Mouse (Mus musculus): ENCODE measurements around the gene Dusp5.
A peak's percentile ranks its signal among the peaks of the same experiment; 100 is the strongest.
"Not testable (repeated sequence)": the region's sequence is repeated elsewhere in the genome, so short reads cannot be mapped to it uniquely, and the experiment has no call there.

The Dusp5 gene

DNA sequence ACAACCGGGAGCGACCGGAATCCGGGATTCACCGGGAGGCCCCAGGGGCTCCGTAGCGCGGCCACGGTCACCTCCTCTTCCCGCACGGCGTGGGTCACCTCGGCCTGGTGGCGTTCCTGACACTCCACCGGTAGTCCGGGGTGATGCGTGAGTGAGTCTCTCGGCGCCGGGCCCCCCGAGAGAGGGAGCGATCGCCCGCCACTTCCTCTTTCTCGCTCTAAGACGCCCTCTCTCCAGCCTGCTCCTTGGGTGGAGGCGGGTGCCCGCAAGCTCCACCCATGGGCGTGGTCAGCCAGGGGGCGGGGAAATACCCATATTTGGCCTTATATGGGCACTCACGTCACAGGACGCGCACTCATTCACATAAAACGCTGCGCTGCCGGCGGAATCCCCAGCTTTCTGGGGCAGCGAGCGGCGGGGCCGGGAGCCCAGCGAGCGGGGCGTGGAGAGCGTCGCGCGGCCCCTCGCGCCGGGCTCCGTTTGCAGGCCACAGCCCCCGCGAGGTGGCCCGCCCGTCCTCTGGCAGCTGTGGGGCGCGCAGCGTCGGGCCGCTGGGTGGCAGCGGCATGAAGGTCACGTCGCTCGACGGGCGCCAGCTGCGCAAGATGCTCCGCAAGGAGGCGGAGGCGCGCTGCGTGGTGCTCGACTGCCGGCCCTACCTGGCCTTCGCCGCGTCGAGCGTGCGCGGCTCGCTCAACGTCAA is at the start of gene Dusp5:
Gene Dusp5, plus strand, starts transcription at position 358 of the 703 bp plus-strand sequence.
- DNase-seq (ENCODE audit: low read depth, low spot score): peak; percentile 90

DNA sequence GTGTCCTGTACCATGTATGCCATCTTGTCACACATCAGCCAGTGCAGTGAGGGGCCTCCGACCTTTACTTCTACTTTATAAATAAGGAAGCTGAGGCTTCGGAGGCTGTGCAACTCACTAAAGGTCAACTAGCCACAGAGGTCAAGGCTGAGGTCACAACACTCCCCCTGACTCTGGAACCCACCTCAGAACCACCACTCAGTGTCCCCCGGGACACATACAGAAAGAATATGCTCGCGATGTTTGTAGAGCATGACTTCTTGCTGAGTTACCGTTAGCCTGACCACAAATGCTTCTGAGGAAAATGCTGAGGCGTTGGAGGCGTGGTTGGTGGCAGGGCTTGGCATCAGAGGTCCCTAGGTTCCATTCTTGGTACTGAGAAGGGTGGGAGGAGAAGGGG is 49.3 kb upstream of the Dusp5 start:
- DNase-seq (ENCODE audit: low read depth, low spot score): no peak

- DNase-seq (ENCODE audit: low read depth, low spot score): no peak
Measured at GRCm38 (mm10) chr19:53482093-53482492, 46.8 kb upstream of the Dusp5 start.

- DNase-seq (ENCODE audit: low read depth, low spot score): no peak
Measured at GRCm38 (mm10) chr19:53482527-53482926, 46.4 kb upstream of the Dusp5 start.

DNA sequence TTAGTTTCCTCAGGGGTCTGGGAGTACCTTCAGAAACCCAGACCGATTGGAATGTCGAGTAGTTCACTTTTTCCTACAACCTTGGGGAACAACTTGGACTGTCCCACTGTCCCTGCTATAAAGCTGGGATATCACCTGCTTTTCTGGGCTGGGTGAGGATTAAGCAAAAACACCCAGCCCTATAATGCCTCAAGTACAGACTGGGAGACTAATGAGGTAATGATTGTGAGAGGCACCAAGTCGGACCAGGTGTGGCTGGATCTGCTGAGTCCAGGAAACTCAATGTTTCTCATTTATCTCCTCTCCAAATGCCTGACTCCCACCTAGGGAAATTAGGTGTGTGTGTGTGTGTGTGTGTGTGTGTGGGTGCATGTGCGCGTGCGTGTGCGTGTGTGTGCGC is 44.9 kb upstream of the Dusp5 start:
- no peak for DNase-seq (ENCODE audit: low read depth, low spot score)

DNA sequence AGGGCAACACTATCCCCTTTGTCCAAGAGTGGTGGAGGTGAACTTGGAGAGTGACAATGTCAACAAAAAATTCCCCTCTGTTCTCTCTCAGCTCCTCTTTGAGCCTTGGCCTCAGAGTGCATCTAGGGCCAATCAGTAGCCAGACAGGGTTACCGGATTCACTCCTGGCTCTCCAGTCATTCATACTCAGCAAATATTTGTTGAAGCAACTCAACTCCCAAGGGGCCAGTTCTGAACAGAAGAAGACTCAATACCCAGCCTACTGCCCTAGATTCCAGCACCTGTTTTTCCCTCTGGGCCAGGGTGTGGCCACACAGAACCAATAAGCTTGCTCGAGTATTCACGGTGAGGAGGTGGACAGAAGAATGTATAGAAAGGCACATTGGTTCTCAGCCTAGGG is 44.0 kb upstream of the Dusp5 start:
- no peak for DNase-seq (ENCODE audit: low read depth, low spot score)

- no peak for DNase-seq (ENCODE audit: low read depth, low spot score)
Measured at GRCm38 (mm10) chr19:53489187-53489586, 39.7 kb upstream of the Dusp5 start.

- DNase-seq (ENCODE audit: low read depth, low spot score): no peak
Measured at GRCm38 (mm10) chr19:53489910-53490309, 39.0 kb upstream of the Dusp5 start.

DNA sequence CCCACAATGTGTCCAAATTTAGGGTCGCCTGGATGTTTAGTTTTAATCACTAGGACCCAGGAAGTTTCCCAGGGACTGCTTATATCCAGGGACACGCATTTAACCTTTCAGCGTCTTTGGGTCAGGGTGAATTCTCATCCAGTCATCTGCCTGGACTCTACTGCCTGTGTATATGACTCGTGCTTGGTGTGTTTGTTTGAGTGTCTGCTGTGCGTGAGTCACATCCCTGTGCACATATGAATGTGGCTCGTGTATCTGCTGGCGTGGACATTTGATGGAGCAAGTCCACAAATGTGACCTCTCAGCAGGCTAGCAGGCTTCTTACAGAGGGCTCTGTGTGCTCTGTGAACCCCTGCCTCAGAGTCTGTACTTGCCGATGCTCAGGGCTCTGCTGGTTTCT is 38.0 kb upstream of the Dusp5 start:
- no peak for DNase-seq (ENCODE audit: low read depth, low spot score)

- DNase-seq (ENCODE audit: low read depth, low spot score): no peak
Measured at GRCm38 (mm10) chr19:53492528-53492927, 36.4 kb upstream of the Dusp5 start.

DNA sequence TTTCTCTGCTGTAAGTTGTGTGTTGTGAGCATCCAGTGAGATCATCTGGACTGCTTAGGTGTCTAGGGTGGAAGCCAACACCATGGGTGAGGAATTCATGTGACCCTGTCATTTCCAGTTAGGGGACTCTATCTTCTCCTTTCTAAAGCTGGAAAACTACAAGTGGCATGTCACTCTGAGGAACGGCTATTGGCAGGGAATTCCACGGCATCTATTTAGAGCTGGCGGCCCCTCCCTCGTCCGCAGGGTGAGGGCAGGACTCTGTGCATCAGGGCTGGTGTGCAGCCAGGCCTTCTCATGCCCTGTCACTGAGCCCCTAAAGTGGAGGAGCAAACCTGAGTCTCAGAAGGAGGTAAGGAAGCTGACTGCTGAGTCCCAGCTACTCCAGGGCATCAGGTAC is 35.0 kb upstream of the Dusp5 start:
- no peak for DNase-seq (ENCODE audit: low read depth, low spot score)

DNA sequence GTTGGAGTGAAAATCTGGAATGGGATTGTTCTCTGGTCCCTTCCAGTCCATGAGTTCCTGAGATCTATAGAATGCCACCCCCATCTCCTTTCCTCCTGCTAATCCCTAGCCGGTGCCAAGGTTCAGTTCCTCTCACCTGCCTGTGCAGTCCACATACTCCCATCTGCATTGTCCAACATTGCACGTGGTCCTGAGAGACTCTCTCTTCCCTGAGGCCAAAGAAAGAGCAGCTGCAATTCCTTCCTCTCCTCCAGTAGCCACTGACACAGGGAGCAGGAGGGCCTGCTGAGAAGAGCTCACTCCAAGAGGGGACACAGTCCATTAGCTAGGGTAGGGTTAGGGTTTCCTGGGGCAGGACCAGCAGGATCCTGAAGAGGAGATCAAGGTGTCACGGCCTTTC is 31.0 kb upstream of the Dusp5 start:
- DNase-seq (ENCODE audit: low read depth, low spot score): no peak

DNA sequence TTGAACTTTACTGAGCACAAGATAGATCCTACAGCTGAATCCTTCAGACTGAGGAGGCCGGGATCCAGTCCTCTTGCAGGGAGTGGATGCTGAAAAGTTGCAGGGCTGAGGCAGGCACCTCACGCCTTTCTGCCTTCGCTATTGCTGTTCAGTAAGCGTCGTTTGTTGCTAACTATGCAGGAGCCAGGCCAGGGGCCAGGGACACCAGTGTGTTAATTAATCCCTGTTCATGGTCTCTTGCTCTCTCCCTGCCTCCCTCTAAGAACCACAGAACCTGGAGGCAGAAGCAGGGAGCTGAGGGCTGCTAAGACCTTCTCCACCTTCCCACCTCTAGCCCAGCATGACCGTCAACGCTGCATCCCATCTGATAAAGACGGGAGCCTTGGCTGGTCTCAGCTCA is 29.9 kb upstream of the Dusp5 start:
- DNase-seq (ENCODE audit: low read depth, low spot score): no peak

DNA sequence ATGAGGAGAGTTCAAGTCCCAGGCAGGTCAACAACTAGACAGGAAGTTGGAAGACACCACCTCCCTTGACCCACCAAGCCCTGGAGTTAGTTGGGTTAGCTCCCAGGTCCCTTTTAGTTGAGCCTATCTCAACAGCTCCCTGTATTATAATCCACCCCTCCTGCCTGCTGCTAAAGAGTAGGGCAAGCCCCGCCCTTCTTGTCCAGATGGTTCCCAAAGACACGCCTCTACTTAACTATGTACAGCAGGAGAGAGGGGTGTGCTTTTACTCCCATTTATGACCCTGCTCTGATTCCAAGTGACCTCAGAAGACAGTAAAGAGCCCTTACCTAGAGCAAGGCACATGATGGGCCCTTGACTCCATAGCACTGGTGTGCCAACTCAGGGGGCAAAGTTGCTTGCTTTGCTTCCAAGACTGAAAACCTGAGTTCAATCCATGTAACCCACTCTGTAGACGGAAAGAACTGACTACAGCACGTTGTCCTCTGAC is 29.4 kb upstream of the Dusp5 start:
- DNase-seq (ENCODE audit: low read depth, low spot score): no peak

DNA sequence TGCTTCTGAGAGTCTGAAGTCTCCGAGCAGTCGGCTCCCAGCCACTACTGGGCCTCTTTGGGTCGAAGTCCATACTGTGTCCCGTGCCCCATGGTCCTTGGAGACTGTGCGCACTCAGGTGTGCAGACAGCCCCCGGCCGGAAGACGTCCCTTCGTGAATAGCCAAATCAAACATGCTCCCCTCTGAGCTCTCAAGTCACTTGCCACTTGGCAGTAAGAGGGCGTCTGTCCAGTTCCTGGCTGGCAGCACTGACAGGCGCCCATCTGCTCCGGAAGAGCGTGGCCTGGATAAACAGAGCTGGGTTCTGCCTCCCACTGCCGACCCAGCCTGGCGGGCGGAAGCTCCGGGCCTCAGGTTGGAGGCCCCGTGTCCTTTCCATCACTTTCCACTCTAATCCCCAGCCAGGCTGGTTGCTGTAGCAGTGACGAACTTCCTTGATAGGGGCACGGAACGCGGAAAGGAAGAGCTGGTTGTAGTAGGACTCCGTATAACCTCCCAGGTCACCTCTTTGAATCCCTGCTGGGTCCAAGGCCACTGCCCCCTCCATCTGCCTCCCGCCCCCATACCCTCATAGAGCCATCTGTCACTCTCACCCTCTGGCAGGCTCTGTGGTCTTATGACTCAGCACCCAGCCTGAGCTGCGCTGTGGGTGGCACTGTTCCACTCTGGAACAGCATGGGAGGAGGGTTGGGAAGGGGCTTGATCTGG is 28.5 kb upstream of the Dusp5 start:
- DNase-seq (ENCODE audit: low read depth, low spot score): no peak

GRCm38 (mm10) chr19:53501239-53501638 is 27.7 kb upstream of the Dusp5 start:
- DNase-seq (ENCODE audit: low read depth, low spot score): not testable (repeated sequence)

DNA sequence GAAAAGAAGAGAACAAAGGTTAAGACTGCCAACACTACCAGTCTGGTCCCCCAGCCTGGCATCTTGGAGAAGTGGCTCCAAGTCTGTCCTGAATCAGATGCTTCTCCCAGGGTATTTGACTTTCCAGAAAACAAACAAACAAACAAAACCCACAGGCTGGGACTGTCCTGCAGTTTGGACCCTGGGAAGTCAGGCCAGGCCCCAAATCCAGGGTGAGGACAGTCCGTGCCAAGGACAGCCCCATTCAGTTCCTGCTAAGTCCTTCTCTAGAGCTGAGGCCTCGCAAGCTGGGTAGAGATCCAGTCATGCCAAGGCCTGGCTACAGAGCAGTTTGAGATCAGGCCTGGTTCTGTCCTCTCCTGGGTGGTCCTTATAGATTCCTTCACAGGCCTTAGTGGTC is 27.1 kb upstream of the Dusp5 start:
- no peak for DNase-seq (ENCODE audit: low read depth, low spot score)

DNA sequence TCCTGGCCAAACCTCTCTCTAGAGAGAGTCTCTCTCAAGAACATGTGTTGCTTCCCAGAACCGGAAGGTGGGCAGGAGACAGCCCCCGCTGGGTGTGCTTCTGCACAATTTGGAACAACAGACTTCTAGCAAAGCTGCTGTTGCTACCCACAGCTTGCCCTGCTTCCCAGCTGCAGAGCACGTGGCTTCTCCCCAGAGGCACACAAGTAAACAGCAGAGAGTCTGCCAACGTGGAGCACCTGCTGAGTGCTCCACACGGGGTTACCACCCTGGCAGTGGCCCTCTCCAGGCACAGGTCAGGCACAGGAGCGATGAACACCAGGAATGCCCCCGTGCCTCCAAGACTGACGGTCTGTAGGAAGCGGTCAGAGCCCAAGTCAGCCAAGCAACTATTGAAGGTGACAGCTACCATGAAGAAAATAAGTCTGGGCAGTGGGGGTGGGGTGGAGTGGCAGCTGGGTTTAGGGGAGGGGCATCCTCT is 26.0 kb upstream of the Dusp5 start:
- DNase-seq (ENCODE audit: low read depth, low spot score): no peak

GRCm38 (mm10) chr19:53504181-53504580 is 24.7 kb upstream of the Dusp5 start:
- no peak for DNase-seq (ENCODE audit: low read depth, low spot score)

DNA sequence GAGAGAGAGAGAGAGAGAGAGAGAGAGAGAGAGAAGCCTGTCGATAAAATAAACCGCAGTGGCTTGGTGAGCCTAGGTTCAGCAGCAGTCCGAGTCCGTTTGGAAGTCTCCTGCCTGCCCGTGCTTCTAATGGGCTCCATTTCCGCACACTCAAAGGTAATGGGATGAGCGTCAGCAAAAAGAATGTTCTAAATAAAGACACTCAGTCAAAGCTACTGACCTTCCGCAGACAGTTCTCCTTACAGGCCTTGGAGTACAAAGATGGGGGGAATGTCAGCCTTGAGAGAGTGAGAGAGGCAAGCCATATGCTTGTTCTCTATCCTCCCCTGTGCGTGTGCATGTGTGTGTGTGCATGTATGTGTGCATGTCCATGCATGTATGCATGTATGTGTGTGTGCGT is 23.2 kb upstream of the Dusp5 start:
- no peak for DNase-seq (ENCODE audit: low read depth, low spot score)

DNA sequence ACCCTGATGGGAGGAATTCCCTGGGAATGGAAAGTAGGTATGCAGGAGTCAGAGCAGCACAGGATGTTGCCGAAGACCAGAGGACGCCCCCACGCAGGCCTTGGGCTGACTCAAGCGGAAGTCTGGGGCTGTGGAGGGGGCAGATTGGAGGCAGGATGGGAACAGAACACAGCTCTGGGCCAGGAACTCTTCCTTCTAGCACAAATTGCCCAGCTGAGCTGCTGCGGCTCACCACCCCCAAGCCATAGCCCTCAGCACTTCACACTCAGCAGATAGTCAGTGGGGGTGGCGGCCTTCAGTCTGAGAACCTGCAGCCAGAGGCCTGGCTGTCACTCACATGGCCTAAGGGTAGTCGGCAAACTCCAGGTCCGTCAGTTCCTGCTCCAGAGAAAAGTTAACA is 21.4 kb upstream of the Dusp5 start:
- DNase-seq (ENCODE audit: low read depth, low spot score): no peak

- no peak for DNase-seq (ENCODE audit: low read depth, low spot score)
Measured at GRCm38 (mm10) chr19:53511244-53511934, 17.5 kb upstream of the Dusp5 start.
